Mouse (Mus musculus) embryo, embryonic 11 days (tissue): Measurements from ENCODE around the gene Fsd1.

Experiments
- DNase-seq: peaks from one replicate; pipeline ENCODE4 v3.0.0-alpha.2; 2015

Gene Fsd1

DNA sequence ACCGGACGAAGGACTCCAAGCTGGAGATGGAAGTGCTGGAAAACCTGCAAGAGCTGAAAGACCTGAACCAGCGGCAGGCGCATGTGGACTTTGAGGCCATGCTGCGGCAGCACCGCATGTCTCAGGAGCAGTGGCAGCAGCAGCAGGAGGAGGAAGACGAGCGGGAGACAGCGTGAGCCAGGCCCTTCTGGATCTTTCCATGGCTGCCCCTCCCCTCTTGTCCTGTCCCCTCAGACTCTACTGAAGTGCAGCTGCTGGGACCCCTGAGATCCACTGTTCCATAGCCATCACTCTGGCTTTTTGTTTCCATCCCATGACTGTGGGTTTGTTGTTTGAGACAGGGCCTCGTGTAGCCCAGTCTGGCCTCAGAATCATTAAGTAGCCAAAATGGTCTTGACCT, 21.8 kb upstream of the Fsd1 start:
- DNase-seq: no peak

GRCm38 (mm10) chr17:55964996-55965395, 21.3 kb upstream of the Fsd1 start:
- DNase-seq: no peak

DNA sequence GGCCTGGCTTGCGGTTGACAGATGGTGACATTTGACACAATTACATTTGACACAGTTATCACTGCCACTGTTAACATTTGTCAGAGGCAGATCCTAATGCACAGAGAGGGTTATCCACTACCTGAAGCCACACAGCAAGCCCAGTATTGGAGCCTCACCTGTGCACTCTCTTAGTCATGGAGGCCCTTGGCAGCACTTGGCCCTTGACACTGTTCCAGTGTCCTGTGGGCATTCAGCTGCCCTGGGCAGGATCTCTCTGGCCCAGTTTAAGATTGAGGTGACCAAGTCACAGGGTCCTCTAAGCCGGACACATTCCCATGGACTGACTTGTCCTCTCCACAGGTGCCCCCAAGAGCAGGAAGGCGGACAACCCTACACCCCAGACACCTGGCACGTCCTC, 19.1 kb upstream of the Fsd1 start:
- DNase-seq: no peak

DNA sequence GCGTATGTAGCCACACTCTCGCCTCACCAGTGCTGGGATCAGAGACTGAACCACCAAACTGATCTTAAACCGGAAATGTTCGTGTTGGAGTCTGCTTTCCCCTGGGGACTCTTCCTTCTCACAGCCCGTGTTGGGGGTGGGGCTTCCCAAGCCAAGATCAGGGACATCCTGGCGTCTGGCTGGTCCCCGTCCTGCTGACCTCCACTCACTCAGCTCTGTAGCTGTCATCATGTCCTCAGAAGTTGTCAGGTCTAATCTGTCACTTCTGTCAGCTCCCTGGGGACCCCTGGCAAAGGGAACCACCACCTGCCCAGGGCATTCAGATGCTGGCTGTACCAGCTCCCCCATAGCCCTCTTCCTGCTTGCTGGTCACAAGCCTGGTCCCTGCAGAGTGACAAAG, 18.1 kb upstream of the Fsd1 start:
- DNase-seq: no peak

GRCm38 (mm10) chr17:55969560-55969959, 16.7 kb upstream of the Fsd1 start:
- peak; percentile 79 for DNase-seq

GRCm38 (mm10) chr17:55969966-55970891, 16.1 kb upstream of the Fsd1 start, which contains the start of gene Shd:
Gene Shd, plus strand, starts transcription at chr17:55970467.
- peak; percentile 87 for DNase-seq

GRCm38 (mm10) chr17:55971453-55971852, 14.9 kb upstream of the Fsd1 start:
- no peak for DNase-seq

DNA sequence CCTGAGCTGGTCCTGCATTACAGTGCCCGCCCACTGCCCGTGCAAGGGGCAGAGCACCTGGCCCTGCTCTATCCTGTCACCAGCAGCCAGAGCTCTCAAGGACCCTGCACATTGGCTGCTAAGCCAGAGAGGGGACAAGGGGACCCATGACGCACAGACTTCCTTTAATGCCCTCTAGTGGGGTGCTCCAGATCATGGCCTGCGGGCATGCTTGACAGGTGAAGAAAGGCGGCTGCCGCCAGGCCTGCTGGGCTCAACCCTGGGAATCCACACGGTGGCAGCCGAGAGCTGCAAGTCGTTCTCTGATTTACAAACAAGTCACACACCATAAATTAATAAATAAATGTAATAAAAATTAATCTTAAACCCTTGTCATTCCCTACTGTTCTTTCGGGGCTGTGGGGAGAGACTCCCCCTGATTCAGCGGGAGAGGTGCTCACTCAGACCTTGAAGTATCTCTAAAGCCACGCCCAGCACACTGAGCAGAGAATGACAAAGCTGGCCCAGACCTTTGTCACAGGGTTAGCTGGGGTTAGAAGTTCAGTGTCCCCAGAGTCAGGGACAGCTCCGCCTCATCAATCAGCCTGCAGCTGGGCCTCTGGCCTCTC, 9.9 kb upstream of the Fsd1 start:
- DNase-seq: peak; percentile 82

DNA sequence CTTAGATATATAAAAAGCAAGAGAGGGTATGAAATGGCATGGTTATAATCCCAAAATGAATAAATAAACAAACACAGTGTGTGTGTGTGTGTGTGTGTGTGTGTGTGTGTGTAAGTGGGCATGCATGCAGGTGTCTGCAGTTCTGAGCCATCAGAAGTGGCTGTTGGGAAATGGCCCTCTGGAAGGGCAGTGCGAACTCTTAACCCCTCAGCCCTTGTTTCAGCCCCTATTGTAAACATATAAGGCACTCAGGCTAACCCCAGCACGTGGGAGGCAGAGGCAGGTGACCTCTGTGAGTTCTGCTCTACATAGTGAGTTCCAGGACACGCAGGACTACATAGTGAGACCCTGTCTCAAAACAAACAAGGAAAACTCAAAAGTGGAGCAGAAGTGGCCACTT, 9.0 kb upstream of the Fsd1 start:
- no peak for DNase-seq

GRCm38 (mm10) chr17:55990278-55990898, 4.1 kb downstream of the Fsd1 start:
- DNase-seq: no peak

DNA sequence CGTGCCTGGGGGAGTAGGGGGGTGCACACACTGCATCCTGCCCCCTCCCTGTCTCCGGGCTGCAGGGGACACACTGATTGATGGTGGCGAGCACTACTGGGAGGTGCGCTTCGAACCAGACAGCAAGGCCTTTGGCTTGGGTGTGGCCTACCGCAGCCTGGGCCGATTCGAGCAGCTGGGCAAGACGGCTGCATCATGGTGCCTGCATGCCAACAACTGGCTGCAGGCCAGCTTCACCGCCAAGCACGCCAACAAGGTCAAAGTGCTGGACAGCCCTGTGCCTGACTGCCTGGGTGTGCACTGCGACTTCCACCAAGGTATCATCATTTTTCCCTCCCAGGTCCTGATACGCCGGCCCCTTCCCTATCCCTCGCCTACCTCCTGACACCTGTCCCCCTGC, 9.7 kb downstream of the Fsd1 start:
- DNase-seq: no peak

DNA sequence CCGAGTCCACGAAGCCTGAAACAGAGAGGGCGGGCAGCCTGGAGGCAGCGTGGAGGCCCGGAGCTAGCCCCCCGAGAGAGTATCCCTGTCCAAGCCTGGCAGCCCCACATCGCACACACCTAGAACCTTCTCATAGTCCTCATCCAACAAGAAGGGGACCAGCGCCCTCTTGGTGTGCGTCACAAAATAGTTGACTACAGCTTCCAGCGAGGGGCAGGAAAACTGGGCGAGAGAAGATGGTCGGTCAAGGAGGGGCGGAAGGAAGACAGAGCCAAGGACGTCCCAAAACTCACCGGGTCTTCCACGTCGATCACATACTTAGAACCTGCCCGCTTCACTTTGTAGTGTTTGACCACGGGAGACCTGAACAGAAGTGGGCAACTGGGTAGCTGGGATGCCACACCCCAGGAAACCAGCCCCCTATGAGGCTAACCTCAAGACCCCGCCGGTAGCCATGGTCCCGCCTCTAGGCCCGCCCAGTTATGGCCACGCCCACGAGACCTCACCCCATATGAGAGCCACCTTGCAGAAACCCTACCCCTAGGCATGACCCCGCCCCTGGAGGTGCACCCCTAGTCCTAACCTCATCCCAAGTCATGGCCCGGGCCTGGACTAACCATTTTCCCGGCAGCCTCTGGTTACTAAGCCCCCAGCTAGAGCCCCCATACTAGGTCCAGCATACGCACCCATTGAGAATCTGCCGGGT, 13.6 kb downstream of the Fsd1 start:
- DNase-seq: peak; percentile 39

DNA sequence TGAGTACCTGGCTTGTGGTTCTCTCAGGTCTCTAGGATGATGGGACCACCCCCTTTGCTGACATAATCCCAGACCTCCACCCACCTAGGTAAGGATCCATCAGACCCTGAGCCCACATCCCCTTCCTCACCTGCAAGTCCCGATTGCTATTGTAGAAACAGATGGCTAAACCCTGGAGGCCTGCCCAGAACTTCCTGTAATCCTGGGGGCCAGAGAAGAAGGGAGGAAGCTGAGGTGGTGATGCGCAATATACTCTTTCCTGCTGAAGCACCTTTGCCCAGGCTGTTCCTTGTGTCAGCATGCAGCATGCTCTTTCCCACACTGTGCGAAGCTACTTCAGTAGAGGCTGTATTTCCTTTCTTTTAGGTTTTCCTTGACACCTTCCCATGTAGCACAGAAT, 16.7 kb downstream of the Fsd1 start:
- no peak for DNase-seq

GRCm38 (mm10) chr17:56005415-56006061, 19.2 kb downstream of the Fsd1 start, which contains the start of the genes Stap2 and Mpnd:
Gene Stap2, minus strand, starts transcription at chr17:56005584.
Gene Mpnd, plus strand, starts transcription at chr17:56005711.
- peak; percentile 57 for DNase-seq

DNA sequence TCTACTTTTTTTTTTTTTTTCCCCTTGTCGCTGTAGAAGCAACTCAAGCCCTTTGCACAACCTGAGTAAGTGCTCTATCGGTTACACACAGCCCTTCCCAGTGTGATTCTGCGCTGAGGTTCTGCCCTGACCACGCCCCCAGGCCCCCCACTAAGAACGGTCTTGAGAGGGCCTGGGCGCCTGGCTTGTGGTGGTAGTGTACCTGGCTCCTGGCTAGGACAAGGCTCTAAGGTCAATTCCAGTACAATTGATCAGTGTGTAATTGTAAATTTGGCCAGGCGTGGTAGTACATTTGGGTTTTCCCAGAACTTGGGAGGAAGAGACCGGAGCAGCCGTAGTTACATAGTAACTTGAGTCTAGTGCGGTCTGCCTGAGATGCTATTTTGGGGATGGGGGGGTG, 20.6 kb downstream of the Fsd1 start:
- DNase-seq: no peak

DNA sequence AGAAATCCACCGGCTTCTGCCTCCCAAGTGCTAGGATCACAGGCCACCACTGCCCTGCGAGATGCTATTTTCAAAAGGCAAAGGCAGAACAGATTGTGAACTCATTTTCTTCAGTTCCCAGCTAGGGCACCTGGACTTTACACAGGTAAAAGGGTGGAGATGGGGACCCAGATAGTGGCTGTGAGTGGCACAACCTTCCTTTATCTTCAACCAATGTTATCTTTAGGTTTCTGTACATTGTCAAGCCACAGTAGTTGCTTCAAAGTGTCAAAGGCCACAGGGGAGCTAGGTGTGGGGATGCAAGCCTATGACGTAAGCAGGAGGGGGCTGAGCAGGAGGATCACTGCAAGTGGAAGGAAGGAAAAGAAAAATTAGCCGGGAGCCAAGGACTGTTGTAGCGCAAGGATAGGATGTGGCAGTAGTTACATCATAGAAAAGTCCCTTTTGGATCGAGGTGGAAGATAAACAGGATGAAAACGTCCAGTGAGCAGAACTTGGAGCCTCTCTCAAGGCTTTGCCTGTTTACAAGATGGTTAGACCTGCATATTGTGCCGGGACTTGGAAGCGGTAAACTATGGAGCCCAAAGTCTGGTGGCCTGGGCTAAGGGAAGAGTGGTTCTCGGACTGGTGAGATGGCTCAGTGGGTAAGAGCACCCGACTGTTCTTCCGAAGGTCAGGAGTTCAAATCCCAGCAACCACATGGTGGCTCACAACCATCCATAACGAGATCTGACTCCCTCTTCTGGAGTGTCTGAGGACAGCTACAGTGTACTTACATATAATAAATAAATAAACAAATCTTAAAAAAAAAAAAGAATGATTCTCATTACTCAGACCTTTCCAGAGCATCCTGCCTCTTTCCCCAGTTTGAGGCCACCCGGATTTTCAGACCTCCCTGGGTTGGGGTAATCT, 21.4 kb downstream of the Fsd1 start:
- peak; percentile 47 for DNase-seq

DNA sequence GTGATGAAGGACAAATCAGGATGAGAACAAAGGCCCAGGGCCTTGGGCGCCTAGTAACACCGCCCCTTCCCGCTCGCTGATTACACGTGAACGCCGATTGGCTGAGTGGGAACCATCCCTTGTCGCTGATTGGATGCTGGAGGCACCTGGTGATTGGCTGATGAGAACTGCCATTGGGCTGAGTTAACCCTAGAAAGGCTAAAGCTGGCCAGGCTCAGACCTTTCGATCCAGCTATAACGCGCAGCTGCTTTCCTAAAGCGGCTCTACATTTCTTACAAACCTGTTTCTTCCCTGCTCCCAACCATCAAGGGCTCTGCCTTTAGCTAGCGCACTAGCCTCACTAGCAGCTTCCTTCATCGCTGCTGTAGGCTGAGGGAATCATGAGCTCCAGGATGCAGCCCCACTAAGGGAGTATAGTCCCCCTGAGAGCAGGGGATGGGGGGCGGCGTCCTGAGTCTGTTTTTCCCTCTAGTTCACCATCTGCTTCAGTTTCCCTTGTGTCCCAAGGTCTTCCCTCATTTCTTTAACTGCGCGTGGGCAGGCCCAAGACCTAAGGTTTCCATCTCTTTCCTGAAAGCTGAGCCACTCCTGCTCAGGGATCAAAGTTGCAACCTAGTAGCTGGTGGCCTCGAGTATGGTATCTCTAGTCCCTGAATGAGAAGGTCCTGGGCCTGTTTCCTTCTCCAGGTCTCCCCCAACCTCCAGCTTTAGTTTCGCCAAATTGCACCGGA, 22.2 kb downstream of the Fsd1 start:
- DNase-seq: peak; percentile 98

DNA sequence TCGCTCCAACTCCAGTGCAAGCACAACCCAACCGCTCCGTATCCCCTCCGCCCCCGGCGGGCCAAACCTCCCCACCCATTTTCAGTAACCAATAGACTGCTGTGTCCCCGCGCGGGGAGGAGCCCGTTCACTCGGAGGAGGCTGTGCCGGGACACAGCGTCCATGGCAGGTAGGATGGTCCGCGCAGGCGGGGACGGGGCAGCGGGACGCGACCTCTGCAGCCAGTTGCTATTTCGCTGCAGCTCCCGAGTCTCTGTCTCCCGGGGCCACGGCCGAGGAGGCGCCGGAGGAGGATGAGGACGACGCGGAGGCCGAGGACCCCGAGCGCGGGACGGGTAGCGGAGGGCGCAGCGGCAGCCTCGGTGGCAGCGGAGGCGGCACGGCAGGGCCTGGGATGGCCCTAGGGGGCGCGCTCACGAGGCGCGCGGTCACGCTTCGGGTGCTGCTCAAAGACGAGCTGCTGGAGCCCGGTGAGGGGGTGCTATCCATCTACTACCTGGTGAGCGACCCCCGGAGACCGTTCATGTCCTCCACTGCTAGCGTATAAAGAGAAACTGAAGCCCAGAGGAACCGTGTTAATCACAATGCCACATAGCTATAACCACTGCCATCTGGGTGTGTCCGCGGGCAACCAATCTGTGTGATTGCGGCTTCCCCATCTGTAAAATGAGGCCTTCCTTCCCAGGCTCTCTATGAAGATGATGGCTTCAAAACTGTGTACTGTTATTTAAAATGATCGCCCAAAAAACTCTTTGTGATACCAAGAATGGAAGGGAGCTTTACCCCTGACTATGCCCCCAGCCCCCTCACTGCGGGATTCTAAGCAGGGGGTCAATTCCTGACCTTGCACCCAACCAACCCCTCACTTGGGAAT, 23.0 kb downstream of the Fsd1 start:
- peak; percentile 94 for DNase-seq

DNA sequence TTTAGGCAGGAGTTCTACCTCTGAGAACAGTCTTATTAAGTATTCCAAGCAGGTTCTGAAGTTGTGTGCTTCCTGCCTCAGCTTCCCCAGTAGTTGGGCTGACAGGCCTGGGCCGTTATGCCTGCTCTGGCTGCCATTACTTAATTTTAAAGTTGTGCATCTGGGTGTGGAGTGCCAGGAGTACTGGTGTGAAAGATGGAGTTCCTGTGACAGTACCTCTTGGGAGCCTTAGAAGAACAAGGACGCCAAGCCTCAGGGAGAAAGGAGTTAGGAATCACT, 23.6 kb downstream of the Fsd1 start:
- no peak for DNase-seq

DNA sequence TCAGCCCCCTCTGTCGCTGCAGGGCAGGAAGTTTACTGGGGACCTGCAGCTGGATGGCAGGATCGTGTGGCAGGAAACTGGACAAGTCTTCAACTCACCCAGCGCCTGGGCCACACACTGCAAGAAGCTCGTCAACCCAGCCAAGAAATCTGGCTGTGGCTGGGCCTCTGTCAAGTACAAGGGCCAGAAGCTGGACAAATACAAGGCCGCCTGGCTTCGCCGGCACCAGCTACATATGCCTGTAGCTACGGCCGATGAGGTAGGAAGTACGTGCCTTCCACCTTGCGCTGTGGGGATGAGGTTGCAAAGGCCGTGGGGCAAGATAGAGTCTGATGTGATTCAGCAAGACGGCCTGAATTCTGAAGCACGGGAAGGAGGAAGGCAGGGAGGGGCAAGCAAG, 23.9 kb downstream of the Fsd1 start:
- DNase-seq: no peak
